Mouse (Mus musculus) left cerebral cortex, postnatal 10 days (tissue): Measurements from ENCODE around the gene Phactr1. TPM values are rescaled to one million over a fixed set of nuclear protein-coding genes. Genes with fewer than 3 reads are reported as not detected.

Experiments used
- DNase-seq, 2 experiments: peaks; one replicate each; pipeline ENCODE4 v3.0.0; 2021 to 2022; ENCODE audit warnings: low spot score in 2 of 2, mixed read lengths in 1 of 2; ENCODE audit errors: extremely low spot score in 1 of 2
- intact Hi-C: fragments of 180-260 bp; cut with DNase I; formaldehyde crosslinking; loops from one replicate; pipeline ENCODE4 v1.15.1; 2025
- total RNA-seq, 2 experiments: library from RNA; stranded (reverse); gene quantifications; 2 replicates each; pipeline ENCODE4 v1.2.3; 2021

The Phactr1 gene
- total RNA-seq, 2 experiments from 2014 or later, result 384 to 390 TPM

GRCm38 (mm10) chr13:42828978-42829377, 148.6 kb downstream of the Phactr1 start:
- intact Hi-C loops, result no loop called here
- peak in 1 of 2 experiments; percentile 40 for DNase-seq

- intact Hi-C loops, result loop anchor here (10.0 kb wide), 1 partner anchor 259 kb away; no protein-coding TSS in a partner anchor
Observed at GRCm38 (mm10) chr13:42835441-42835840, 155.0 kb downstream of the Phactr1 start.

DNA sequence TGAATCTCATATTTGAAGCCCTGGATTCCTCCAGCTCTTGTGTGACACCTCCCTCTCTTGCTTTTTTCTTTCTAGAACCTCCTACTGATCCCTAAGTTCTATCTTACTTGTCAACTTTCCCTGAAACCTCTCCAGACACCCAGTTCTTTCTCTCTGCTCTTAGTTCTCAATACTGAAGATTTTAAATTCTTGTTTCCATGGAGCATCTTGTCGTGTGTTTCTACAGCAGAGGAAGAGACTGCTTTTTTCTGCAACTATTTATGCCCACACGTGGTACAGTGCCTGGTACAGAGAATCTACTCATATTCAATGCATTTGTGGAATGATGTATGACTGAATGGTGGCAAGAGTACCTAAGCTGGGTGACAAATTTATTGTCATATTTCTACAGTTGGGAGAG, 158.9 kb downstream of the Phactr1 start:
- intact Hi-C loops, result loop anchor here (10.0 kb wide), 1 partner anchor 255 kb away; no protein-coding TSS in a partner anchor
- DNase-seq, result no peak

More at GRCm38 (mm10) chr13:42835441-42835840, 155.0 kb downstream of the Phactr1 start:
- DNase-seq, result no peak

GRCm38 (mm10) chr13:42852086-42852485, 171.7 kb downstream of the Phactr1 start:
- intact Hi-C loops, result no loop called here
- DNase-seq, result no peak

DNA sequence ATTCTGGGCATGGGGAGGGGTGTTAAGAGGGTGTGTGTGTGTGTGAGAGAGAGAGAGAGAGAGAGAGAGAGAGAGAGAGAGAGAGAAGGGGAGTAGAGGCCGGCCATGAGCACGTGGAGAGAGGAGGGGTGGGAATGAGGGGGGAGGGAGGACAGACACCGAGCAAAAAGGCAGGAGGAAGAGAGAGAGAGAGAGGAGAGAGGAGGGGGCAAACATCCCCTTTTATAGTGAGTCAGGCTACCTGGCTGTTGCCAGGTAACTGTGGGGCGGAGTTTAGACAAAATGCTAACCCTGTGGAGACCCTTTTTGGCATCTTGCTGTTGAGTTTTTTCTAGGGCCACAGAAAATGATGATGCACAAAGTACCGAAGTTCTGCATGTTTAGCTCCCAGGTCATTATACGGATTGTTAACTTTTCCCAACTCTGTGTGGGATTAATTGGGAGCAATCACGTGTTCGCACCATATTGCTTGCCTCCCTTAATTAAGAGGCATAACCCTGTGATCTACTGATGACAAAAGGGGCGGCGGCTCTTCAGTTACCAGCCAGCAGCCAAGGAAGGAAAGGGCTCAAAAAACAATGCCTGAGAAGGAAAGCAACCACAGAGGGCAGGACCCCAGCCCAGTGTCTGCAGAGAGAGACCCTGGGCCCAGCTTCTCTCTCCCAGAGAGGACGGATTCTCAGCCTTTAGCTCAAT, 173.6 kb downstream of the Phactr1 start:
- no peak for DNase-seq
- intact Hi-C loops, result no loop called here

DNA sequence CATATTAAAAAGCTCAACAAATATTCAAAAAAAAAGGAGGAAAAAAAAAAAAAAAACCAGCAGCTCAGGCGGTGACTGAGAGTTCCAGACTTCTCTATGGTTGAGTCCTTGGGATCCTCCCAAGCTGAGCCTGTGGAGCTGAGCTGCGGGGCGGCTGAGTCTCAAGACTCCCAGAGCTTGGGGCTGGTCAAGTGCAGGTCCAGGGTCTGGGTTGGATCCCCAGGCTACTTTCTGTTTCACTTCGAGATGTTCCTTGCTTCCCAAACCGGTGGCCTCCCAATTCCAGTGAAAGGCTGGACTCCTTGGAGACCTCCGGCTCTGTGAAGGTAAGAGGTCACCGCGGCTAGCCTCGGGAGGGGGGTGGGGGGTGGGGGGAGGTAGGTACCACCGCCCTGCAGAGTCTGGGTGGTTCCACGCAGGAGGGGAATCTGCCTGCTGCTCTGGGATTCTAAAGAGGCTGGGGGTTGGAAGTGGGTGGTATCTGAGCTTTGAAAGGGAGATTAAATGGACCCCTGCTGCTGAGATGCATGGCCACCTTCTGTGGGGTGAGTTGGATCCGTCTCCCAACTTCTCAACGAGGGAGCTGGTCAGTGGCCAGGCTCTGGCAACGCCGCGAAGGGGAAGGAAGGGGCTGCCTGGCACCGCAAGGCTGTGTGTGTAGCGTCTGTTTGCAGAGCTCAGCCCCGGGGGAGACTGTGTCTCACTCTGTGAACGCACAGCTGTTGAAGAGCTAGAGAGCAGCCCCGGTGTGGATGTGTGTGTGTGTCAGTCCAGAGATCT, 185.9 kb downstream of the Phactr1 start:
- peak; percentile 40 to 74 for DNase-seq
- intact Hi-C loops, result no loop called here

DNA sequence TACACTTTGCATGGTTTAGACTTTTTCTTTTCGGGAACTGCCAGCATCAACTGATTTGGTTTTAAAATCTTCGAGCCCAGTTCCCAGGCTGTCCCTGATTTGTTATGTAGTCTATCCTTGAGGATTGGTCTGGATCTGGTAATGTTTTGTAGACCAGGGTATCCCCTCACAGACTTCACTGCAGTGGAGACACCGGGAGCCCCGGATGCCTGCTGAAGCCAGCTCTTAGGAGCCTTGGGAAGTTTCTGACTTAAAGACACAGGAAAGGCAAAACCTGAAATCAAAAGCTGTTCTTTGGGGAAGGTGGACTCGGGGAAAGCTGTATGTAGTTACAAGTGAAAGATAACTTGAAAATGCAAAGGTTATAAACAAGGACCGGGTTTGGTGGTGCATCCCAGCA, 186.6 kb downstream of the Phactr1 start:
- intact Hi-C loops, result no loop called here
- DNase-seq, result no peak

GRCm38 (mm10) chr13:42872125-42872524, 191.7 kb downstream of the Phactr1 start:
- intact Hi-C loops, result no loop called here
- DNase-seq, result no peak

DNA sequence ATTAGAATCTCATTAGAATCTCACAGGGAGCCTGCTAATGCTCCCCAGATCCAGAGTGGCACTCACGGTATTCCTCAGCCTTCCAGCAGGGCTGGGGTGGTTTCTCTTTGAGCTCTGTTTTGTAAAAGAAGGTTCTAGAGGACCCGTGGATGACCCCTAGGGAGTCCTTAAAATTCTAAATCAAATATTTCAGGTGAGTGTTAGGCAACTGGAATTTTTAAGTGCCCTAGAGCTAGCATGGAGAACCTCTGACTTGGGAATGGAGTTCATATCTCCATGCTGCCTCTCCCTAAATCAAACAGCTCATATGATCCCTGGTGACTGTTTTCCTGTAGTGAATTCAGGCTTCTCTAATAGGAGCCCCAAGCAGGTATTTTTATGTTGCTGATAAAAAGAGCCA, 197.9 kb downstream of the Phactr1 start:
- no peak for DNase-seq
- intact Hi-C loops, result no loop called here

GRCm38 (mm10) chr13:42884033-42884724, 203.8 kb downstream of the Phactr1 start:
- no peak for DNase-seq
- intact Hi-C loops, result no loop called here

- no peak for DNase-seq
- intact Hi-C loops, result no loop called here
Observed at GRCm38 (mm10) chr13:42884725-42885115, 204.3 kb downstream of the Phactr1 start.

DNA sequence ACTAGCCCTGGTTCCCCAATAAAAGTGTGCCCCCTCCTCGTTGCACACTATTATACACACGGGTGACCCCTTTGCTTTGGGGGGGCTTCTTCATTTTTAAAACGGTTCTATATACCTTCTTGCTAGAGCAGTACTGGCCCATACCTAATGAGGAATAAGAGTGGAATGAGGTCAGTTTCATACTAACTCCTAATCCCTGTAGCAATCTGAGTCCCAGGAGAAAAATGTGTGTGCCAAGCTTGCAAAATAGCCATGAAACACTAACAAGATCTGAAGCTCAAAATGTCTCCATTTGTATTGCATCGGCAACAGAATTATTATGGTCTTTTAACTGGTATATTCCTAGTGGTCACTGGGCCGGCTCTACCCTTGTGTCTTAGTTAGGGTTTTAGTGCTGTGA, 207.3 kb downstream of the Phactr1 start:
- intact Hi-C loops, result no loop called here

DNA sequence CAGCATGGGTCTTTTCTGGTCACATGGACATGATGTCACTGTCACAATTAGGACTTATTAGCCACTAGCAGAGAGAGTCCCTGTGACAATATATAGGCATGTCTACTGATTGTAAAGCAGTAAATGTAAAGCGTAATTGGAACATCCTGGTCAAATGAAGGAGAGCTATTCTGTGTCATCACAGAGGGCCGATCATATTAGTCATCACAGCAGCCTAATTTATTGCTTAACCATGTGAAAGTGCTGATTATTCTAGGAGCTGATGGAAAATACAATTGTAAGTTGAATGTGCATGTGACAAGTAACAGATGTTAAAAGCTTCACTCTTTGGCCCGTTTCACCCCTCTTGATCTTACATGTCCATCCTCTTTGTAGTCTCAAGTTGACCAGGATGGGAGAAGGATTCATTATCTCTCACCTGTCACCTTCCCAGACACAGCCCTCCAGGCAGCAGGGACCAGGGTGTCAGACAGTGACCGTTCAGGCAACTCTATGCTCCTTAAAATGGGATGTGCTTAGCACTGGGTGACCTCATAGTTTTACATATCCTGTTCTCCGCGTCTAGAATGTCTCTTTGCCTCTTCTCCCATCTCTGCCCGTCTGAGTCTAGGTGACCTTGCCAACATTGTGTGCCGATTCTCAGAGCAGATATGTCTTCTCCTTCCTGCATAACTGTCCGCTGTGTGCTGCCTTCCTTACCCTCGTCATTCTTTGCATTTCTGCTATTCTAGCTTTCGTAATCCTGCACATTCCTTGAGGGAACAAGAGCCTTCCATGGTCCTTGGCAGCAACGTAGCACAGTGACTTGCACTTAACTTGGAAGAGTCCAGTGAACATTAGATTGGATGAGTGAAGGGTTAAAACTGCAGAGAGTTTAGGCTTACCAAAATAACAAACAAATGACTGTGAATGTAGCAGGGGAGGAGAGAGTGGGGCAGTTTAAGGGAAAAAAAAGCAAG, 209.4 kb downstream of the Phactr1 start:
- no peak for DNase-seq
- intact Hi-C loops, result no loop called here

More for the DNA sequence above, 207.3 kb downstream of the Phactr1 start:
- DNase-seq, result no peak

DNA sequence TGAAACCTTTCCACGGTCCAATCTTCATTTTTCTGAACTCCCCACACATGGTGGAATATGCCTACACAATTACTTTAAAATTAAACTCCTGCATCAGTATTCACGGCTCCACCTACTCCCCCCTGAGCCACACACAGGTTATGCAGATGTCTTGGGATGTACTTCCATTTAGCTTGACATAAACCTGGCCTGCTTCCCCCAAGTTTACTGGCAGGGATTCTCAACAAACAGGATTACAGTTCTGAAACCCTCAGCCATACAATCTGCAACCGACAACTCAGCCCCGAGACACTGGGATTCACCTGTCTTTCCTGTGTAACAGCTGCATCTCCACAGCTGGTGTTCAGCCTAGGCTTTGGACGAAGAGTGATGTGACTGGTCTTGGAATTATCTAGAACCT, 210.2 kb downstream of the Phactr1 start:
- intact Hi-C loops, result no loop called here
- no peak for DNase-seq

DNA sequence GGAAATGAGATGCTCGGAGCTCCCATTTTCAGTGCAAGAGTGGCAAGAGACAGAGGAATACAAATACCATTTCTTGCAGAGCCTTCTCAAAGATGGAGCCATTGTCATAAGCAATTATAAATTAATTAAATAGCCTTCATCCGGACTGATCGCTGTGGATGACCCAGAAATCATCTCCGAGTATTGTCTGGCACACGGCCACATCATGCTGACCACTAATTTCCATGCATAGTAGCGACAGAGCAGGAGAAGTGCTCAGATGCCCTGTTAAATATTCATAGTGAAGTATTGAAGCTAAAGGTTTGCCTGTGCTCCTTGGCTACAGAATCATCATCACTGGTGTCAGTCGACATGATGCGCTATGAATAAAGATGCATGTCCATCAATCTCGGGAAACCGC, 213.6 kb downstream of the Phactr1 start:
- intact Hi-C loops, result no loop called here
- DNase-seq, result no peak

- no peak for DNase-seq
- intact Hi-C loops, result no loop called here
Observed at GRCm38 (mm10) chr13:42894598-42894997, 214.2 kb downstream of the Phactr1 start.

DNA sequence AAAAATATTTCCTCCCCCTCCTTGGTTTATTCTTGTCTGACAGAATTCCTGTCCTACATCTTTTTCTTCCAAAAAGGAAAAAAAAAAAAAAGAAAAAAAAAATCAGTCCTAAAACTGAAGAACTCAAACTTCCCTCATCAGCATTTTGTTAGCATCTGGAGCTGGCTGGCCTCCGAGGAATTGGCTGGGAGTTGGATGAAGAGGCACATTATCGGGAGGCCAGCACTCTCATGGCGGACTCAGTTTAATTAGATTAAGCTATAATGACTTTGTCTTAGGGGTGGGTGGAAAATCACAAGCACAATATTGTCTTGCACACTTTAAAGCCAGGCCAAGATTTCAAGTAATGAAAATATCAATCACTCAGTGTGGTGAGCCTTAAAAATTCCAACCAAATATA, 215.6 kb downstream of the Phactr1 start:
- DNase-seq, result no peak
- intact Hi-C loops, result no loop called here

DNA sequence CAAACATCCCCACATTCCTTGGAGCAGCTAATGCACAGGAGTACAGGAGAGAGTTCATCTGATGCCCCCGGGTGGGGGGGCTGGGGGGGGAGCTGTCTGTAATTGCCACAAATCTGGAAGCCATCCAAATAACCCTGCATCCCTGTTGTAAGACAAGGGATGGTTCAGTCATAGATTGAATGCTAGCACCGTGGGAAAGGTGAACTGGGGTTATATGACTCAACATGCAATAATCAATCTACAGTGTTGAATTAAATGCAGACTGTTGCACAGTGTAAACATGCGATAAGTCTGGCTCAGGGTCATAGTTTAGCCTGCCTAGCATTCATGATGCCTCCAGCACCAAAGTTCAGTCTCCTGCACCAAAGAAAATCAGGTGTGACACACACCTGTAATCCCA, 219.2 kb downstream of the Phactr1 start:
- no peak for DNase-seq
- intact Hi-C loops, result no loop called here

- intact Hi-C loops, result no loop called here
- no peak for DNase-seq
Observed at GRCm38 (mm10) chr13:42901837-42902236, 221.4 kb downstream of the Phactr1 start.
